Mouse (Mus musculus) C2C12 (cell line): ENCODE results near the gene Aldh9a1.

ENCODE experiments used
- CTCF ChIP-seq: IDR thresholded peaks from one replicate; pipeline ENCODE4 v1.5.1; 2011; ENCODE audit not compliant: control insufficient read depth, insufficient read depth, insufficient read length
- FOSL1 ChIP-seq: IDR thresholded peaks from one replicate; pipeline ENCODE4 v1.8.0; 2011; ENCODE audit warnings: mild to moderate bottlenecking, low read length; ENCODE audit not compliant: poor library complexity, insufficient read depth, severe bottlenecking
- MAX ChIP-seq: IDR thresholded peaks from one replicate; pipeline ENCODE4 v1.6.1; 2011; ENCODE audit warnings: mild to moderate bottlenecking, control low read depth
- MYOD1 ChIP-seq: IDR thresholded peaks from one replicate; pipeline ENCODE4 v1.6.1; 2011; ENCODE audit warnings: low read depth; ENCODE audit not compliant: control insufficient read depth, insufficient read length
- MYOG ChIP-seq: IDR thresholded peaks from one replicate; pipeline ENCODE4 v1.6.1; 2011; ENCODE audit not compliant: control insufficient read depth, insufficient read length; ENCODE audit errors: extremely low read depth
- USF1 ChIP-seq: IDR thresholded peaks from one replicate; pipeline ENCODE4 v1.6.1; 2011; ENCODE audit warnings: low read depth, mild to moderate bottlenecking, control low read depth, moderate library complexity

GRCm38 (mm10) chr1:167300122-167300521, 49.7 kb upstream of the Aldh9a1 start:
- no peak for TF ChIP-seq CTCF
- TF ChIP-seq MAX: no peak
- TF ChIP-seq USF1: no peak
- no peak for TF ChIP-seq FOSL1
- TF ChIP-seq MYOD1: no peak
- no peak for TF ChIP-seq MYOG
